Mouse (Mus musculus) bone marrow, adult 2 months (tissue): ENCODE results near the gene Bricd5. TPM values are rescaled to one million over a fixed set of nuclear protein-coding genes. Genes with fewer than 3 reads are reported as not detected.

ENCODE experiments used
- H3K27ac ChIP-seq: fragments of 200-500 bp; 2 replicates; pipeline ENCODE4 v1.5.1; 2012; ENCODE audit warnings: low read depth, mild to moderate bottlenecking, control low read depth, inconsistent platforms, low read length; ENCODE audit not compliant: control insufficient read depth, poor library complexity, insufficient read depth
- H3K4me1 ChIP-seq: fragments of 200-500 bp; 2 replicates; pipeline ENCODE4 v1.6.1; 2011; ENCODE audit warnings: low read length; ENCODE audit not compliant: control insufficient read depth, insufficient read depth
- H3K4me3 ChIP-seq: fragments of 200-500 bp; replicated peaks from 2 replicates; pipeline ENCODE3; 2011; ENCODE audit warnings: mild to moderate bottlenecking, low read depth, low read length, control low read depth; ENCODE audit not compliant: control insufficient read depth
- CTCF ChIP-seq: fragments of 200-500 bp; IDR thresholded peaks from 2 replicates; pipeline ENCODE4 v1.5.1; 2011; ENCODE audit warnings: low read length, control low read depth; ENCODE audit not compliant: control insufficient read depth, insufficient read depth
- POLR2A ChIP-seq: fragments of 200-500 bp; IDR thresholded peaks from 2 replicates; pipeline ENCODE4 v1.6.1; 2011; ENCODE audit warnings: low read depth, mild to moderate bottlenecking, control low read depth, low read length, borderline replicate concordance; ENCODE audit not compliant: control insufficient read depth
- WGBS: fragments of 180-500 bp; shearing (Covaris S2); methylation state at CpG from one replicate; pipeline ENCODE4 v1.1.7; 2018; 5-methylcytosine and 5-hydroxymethylcytosine counted together
- polyA plus RNA-seq: library from polyadenylated mRNA; stranded (reverse); fragments of >200 nt; gene quantifications from 2 replicates; pipeline ENCODE4 v1.2.4, GENCODE M21; 2011; ENCODE audit warnings: low replicate concordance; ENCODE audit not compliant: missing spikeins, insufficient read depth, insufficient read length

The Bricd5 gene
- polyA plus RNA-seq, 1 experiment = not detected

DNA sequence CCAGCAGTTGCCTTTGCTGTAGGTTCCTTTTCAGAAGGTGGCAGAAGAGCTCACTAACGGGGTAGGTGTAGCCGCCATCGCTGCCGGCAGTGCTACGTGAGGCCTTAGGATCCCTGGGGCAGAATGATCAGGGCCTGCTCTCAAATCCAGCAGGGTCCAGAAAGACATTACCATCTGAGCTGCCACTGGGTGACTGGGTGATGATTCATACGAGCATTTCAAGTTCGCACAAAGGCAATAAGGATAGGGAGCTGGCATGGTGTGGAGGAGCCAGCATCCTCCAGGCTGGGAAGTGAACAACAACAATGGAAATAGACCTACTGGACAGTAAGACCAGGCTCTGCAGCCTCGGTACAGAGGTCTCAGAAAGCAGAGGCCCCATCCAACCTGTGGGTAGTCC, 33.3 kb upstream of the Bricd5 start:
- H3K4me1 ChIP-seq = no peaks in the 10 kb centered on the region
- 91% methylated on average over 8 of the region's 8 CpGs for WGBS
- TF ChIP-seq CTCF (no peak), POLR2A (no peak)
- H3K4me3 ChIP-seq = no peak overlapping the region
- no peak overlapping the region for H3K27ac ChIP-seq

DNA sequence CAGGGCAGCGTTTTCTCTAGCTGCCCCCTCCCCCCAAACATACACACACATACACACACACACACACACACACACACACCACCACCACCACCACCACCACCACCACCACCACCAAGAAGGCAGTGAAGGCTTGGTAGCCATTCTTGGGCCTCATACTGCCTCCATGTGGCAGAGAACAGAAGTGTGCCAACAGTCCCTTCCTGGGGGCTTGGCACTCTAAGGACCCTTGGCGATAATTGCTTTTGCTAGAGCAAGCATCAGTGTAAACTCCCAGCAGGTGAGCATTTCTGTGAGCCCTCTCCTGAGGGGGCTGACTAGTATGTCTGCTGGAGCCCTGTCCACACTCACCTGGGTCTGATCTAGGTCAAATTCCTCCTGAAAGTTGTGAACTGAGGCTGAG, 32.5 kb upstream of the Bricd5 start:
- Histone ChIP-seq H3K4me1 (no peaks in the 10 kb centered on the region), H3K4me3 (no peak overlapping the region), H3K27ac (no peak overlapping the region)
- 78% methylated on average over 2 of the region's 2 CpGs for WGBS
- TF ChIP-seq POLR2A (no peak), CTCF (peak; percentile 16; the same call in 1 of the 2 replicates)

DNA sequence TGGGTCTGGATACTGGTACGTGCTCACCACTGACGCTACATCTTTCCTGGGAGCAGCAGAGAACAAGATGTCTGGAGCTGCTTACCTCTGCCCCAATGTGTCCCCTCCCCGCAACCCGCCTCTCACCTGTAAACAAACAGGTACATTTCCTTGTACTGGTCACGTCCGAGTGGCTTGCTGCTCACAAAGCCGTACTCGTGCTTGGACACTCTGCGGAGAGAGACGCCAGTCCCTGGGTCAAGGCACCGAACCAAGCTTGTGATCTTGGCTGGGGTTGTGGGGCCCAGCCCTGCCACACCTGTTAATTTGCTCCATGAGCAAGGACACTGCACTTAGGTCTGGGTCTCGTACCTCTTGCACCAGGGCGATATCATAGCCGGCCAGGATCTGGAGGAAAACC, 31.6 kb upstream of the Bricd5 start:
- no peak overlapping the region for H3K27ac ChIP-seq
- no peak overlapping the region for H3K4me3 ChIP-seq
- H3K4me1 ChIP-seq = no peaks in the 10 kb centered on the region
- 92% methylated on average over 14 of the region's 14 CpGs for WGBS
- TF ChIP-seq CTCF (no peak), POLR2A (no peak)

DNA sequence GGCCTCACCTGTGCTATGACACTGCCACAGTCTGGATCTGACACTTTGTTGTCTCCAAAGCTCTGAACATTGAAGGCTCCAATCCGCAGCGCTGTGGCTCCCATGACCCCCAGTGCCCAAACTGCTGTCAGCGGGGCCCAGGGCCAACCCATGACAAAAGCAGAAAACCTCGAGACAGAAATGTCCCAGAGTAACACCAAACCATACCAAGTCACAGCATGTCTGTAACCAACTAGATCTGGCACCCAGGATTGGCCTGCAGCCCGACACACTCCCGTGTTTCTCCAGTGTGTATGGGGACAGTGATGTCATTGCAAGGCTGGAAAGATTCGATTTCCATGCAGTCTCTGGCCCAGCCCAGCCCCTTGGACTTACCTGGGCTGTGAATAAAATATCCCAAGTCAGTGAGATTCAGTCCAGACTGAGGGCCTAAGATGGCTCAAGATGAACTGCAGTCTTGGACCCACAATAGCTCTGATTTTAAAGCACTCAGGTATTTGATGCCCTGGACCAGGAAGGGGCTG, 31.0 kb upstream of the Bricd5 start, which contains the start of gene Dnase1l2:
Dnase1l2 (minus strand) TSS at position 474 of the 524 bp plus-strand sequence.
- H3K27ac ChIP-seq = no peak within 1 kb of the TSS
- no peak within 1 kb of the TSS for H3K4me3 ChIP-seq
- 80% methylated on average over 7 of the region's 7 CpGs for WGBS
- no peaks in the 10 kb centered on the region for H3K4me1 ChIP-seq
- TF ChIP-seq POLR2A (no peak), CTCF (no peak)

DNA sequence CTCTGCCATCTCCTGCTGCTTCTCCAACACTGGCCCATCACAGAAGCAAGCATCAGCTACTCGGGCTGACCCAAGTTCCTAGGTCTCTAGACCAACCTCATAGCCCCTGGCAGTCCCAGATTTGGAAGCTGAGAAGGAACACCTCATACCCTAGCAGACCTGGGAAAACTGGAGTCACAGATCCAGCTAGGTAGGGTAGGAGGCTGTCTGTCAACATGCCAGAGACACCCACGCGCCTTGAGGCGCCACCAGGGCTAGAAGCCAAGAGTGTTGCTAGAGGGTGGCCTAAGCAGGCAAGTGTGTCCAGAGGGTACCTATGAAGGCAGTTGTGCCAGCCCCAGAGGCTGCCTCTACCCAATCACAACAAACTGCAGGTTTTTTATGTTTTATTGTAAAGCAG, 30.3 kb upstream of the Bricd5 start:
- TF ChIP-seq POLR2A (no peak), CTCF (no peak)
- Histone ChIP-seq H3K4me3 (no peak overlapping the region), H3K27ac (no peak overlapping the region), H3K4me1 (no peaks in the 10 kb centered on the region)
- 87% methylated on average over 4 of the region's 4 CpGs for WGBS

DNA sequence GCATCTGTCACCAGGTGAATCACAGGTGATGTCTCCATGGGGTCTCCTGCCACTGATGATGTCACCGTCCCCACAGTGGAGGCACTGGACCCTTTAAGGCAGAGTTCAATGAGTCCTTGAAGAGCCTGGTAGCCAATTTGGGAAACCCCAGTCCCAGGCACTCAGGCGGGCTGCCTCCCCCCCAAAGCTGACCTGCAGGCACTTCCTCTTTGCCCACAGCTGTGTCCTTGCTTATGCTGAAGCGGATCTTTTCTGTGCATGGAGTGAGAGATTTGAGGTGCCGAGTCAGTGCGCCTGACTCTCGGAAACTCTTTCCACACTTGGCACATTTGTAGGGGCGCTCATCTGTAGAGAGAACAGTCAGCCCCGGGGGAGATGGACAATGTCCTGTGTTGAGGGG, 27.1 kb upstream of the Bricd5 start:
- TF ChIP-seq CTCF (no peak), POLR2A (no peak)
- WGBS = 53% methylated on average over 8 of the region's 8 CpGs
- H3K27ac ChIP-seq = no peak overlapping the region
- no peak overlapping the region for H3K4me3 ChIP-seq
- no peaks in the 10 kb centered on the region for H3K4me1 ChIP-seq

DNA sequence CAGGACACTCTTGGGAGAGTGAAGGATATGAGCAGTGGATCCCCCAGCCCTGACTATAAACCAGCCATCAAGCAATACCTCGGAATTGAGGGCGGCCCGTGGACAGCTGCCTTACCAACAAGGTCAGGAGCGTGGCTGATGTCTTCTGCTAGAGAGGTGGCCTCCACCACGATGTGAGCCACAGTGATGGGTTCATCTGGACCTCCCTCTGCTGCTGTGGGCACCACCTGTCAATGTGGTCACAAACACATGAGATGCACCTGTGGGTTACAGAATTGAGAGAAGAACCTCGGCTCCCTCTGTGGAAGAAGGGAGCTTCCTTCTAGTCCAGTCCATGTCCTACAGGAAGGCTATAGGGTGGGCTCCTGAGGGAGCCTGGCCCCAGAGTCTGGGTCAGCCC, 24.2 kb upstream of the Bricd5 start:
- no peaks in the 10 kb centered on the region for H3K4me1 ChIP-seq
- 83% methylated on average over 6 of the region's 6 CpGs for WGBS
- no peak overlapping the region for H3K4me3 ChIP-seq
- TF ChIP-seq POLR2A (no peak), CTCF (no peak)
- H3K27ac ChIP-seq = no peak overlapping the region

DNA sequence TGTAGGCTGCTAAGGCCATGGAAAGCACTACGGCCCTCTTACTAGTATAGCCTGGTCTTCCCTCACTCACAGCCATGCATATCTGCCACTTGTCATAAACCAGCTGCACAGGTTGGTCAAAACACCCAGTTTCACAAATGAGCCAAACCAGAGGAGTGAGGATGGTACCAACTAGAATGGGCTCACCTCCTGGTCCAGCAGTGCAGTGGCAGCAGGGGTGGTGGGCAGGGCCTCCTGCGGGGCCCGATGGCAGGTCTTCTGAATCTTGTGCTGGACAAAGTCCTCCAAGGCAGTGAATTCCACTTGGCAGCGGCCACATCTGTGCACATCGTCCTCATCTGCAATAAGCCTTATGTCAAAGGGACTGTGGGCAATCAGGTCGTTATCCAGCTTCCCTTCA, 22.5 kb upstream of the Bricd5 start:
- no peak for TF ChIP-seq CTCF
- TF ChIP-seq POLR2A = no peak
- 88% methylated on average over 6 of the region's 6 CpGs for WGBS
- Histone ChIP-seq H3K4me3 (no peak overlapping the region), H3K4me1 (no peaks in the 10 kb centered on the region), H3K27ac (no peak overlapping the region)

DNA sequence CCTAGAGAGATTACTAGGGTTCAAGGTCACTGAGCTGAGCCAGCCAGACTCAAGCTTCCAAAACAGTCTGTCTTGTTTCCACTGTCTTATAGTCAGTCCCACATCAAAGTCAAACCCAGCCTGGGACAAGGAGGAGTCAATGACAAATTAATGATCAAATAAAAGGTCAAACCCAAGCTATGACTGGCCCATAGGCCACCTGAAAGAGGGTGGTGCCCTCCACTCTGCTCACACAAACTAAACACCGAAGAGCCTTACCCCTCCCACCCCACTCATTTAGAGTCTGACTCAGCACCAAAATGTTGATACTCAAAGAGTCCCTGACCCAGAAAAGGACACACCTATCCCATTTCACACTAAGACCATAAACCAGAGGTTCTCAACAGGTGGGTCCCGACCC, 20.3 kb upstream of the Bricd5 start:
- TF ChIP-seq CTCF = no peak
- no peak for TF ChIP-seq POLR2A
- H3K4me1 ChIP-seq = no peaks in the 10 kb centered on the region
- no peak overlapping the region for H3K4me3 ChIP-seq
- no peak overlapping the region for H3K27ac ChIP-seq
- WGBS = 73% methylated on average over 2 of the region's 2 CpGs
